Mouse (Mus musculus) limb, embryonic 10.5 days (tissue): ENCODE measurements around the gene Cacna1e. TPM values are rescaled to one million over a fixed set of nuclear protein-coding genes. Genes with fewer than 3 reads are reported as not detected.

Source experiments
- DNase-seq: peaks from one replicate; pipeline ENCODE4 v3.0.0-alpha.2; 2017; ENCODE audit warnings: low spot score
- H3K27ac ChIP-seq: fragments of 300-500 bp; sonication (generic); 2 replicates; pipeline ENCODE4 v1.5.1; 2016; ENCODE audit warnings: mild to moderate bottlenecking
- H3K27me3 ChIP-seq: fragments of 300-500 bp; sonication (generic); 2 replicates; pipeline ENCODE4 v1.6.1; 2016; ENCODE audit warnings: low read depth, mild to moderate bottlenecking; ENCODE audit not compliant: poor library complexity, severe bottlenecking
- H3K36me3 ChIP-seq: fragments of 300-500 bp; sonication (generic); 2 replicates; pipeline ENCODE4 v1.6.1; 2016; ENCODE audit warnings: mild to moderate bottlenecking, moderate library complexity
- H3K4me1 ChIP-seq: fragments of 300-500 bp; sonication (generic); 2 replicates; pipeline ENCODE4 v1.6.1; 2016
- H3K4me3 ChIP-seq: fragments of 300-500 bp; sonication (generic); 2 replicates; pipeline ENCODE4 v1.5.1; 2016; ENCODE audit warnings: mild to moderate bottlenecking, moderate library complexity
- H3K9me3 ChIP-seq: fragments of 300-500 bp; sonication (generic); replicated peaks from 2 replicates; pipeline ENCODE4 v1.6.1; 2016; ENCODE audit warnings: mild to moderate bottlenecking
- WGBS: fragments of 180-500 bp; shearing (Covaris S2); methylation state at CpG from one replicate; pipeline ENCODE4 v1.1.7; 2016; 5-methylcytosine and 5-hydroxymethylcytosine counted together
- polyA plus RNA-seq: library from polyadenylated mRNA; unstranded; fragments of >200 nt; fragmentation: Nextera tagmentation; extraction: Ambion mirVana; gene quantifications from 2 replicates; pipeline ENCODE4 v1.2.1, GENCODE M21; 2016

Cacna1e gene
- polyA plus RNA-seq, 1 experiment from 2014 or later = 0.06 TPM

GRCm38 (mm10) chr1:154474156-154474555 lies 410.1 kb downstream of the Cacna1e start:
- 81% methylated on average over 4 of the region's 4 CpGs for WGBS
- no peak overlapping the region for H3K27ac ChIP-seq
- H3K4me3 ChIP-seq = no peak overlapping the region
- H3K36me3 ChIP-seq = no peaks in the 10 kb centered on the region
- no peaks in the 10 kb centered on the region for H3K4me1 ChIP-seq
- H3K9me3 ChIP-seq = no peaks in the 10 kb centered on the region
- no peaks in the 10 kb centered on the region for H3K27me3 ChIP-seq
- no peak for DNase-seq

- H3K4me3 ChIP-seq = no peak overlapping the region
- H3K4me1 ChIP-seq = no peaks in the 10 kb centered on the region
- DNase-seq = no peak
- no peaks in the 10 kb centered on the region for H3K27me3 ChIP-seq
- H3K9me3 ChIP-seq = no peaks in the 10 kb centered on the region
- no peaks in the 10 kb centered on the region for H3K36me3 ChIP-seq
- 92% methylated on average over 3 of the region's 3 CpGs for WGBS
- no peak overlapping the region for H3K27ac ChIP-seq
Measured at GRCm38 (mm10) chr1:154467265-154467664, 417.0 kb downstream of the Cacna1e start.

- no peak overlapping the region for H3K4me3 ChIP-seq
- H3K36me3 ChIP-seq = no peaks in the 10 kb centered on the region
- no peak overlapping the region for H3K27ac ChIP-seq
- DNase-seq = no peak
- H3K4me1 ChIP-seq = no peaks in the 10 kb centered on the region
- no peaks in the 10 kb centered on the region for H3K27me3 ChIP-seq
- no peaks in the 10 kb centered on the region for H3K9me3 ChIP-seq
- WGBS = 80% methylated on average over 5 of the region's 5 CpGs
Measured at GRCm38 (mm10) chr1:154461521-154461920, 422.8 kb downstream of the Cacna1e start.

GRCm38 (mm10) chr1:154460067-154460466 lies 424.2 kb downstream of the Cacna1e start:
- H3K9me3 ChIP-seq = no peaks in the 10 kb centered on the region
- no peak for DNase-seq
- no peaks in the 10 kb centered on the region for H3K36me3 ChIP-seq
- no peaks in the 10 kb centered on the region for H3K4me1 ChIP-seq
- H3K4me3 ChIP-seq = no peak overlapping the region
- H3K27me3 ChIP-seq = no peaks in the 10 kb centered on the region
- 93% methylated on average over 7 of the region's 7 CpGs for WGBS
- no peak overlapping the region for H3K27ac ChIP-seq

- H3K4me3 ChIP-seq = no peak overlapping the region
- H3K9me3 ChIP-seq = no peaks in the 10 kb centered on the region
- H3K27me3 ChIP-seq = no peaks in the 10 kb centered on the region
- DNase-seq = no peak
- WGBS = 92% methylated on average over 2 of the region's 2 CpGs
- H3K36me3 ChIP-seq = no peaks in the 10 kb centered on the region
- no peaks in the 10 kb centered on the region for H3K4me1 ChIP-seq
- H3K27ac ChIP-seq = no peak overlapping the region
Measured at GRCm38 (mm10) chr1:154458601-154459000, 425.7 kb downstream of the Cacna1e start.

GRCm38 (mm10) chr1:154450799-154451198 lies 433.5 kb downstream of the Cacna1e start:
- Histone ChIP-seq H3K9me3 (no peaks in the 10 kb centered on the region), H3K27me3 (no peaks in the 10 kb centered on the region), H3K36me3 (no peaks in the 10 kb centered on the region), H3K4me1 (no peaks in the 10 kb centered on the region), H3K4me3 (no peak overlapping the region), H3K27ac (no peak overlapping the region)
- DNase-seq = no peak
- 88% methylated on average over 3 of the region's 3 CpGs for whole genome bisulfite sequencing

GRCm38 (mm10) chr1:154446456-154446855 lies 437.8 kb downstream of the Cacna1e start:
- H3K4me1 ChIP-seq = no peaks in the 10 kb centered on the region
- no peaks in the 10 kb centered on the region for H3K36me3 ChIP-seq
- WGBS = 82% methylated on average over 3 of the region's 3 CpGs
- no peak for DNase-seq
- H3K9me3 ChIP-seq = no peaks in the 10 kb centered on the region
- no peaks in the 10 kb centered on the region for H3K27me3 ChIP-seq
- H3K27ac ChIP-seq = no peak overlapping the region
- H3K4me3 ChIP-seq = no peak overlapping the region

GRCm38 (mm10) chr1:154433520-154433919 lies 450.8 kb downstream of the Cacna1e start:
- Histone ChIP-seq H3K36me3 (no peaks in the 10 kb centered on the region), H3K27me3 (no peaks in the 10 kb centered on the region), H3K9me3 (no peaks in the 10 kb centered on the region), H3K4me1 (no peaks in the 10 kb centered on the region), H3K27ac (no peak overlapping the region), H3K4me3 (no peak overlapping the region)
- 91% methylated on average over 1 of the region's 1 CpGs for WGBS
- no peak for DNase-seq

- no peaks in the 10 kb centered on the region for H3K9me3 ChIP-seq
- H3K27me3 ChIP-seq = no peaks in the 10 kb centered on the region
- DNase-seq = no peak
- H3K36me3 ChIP-seq = no peaks in the 10 kb centered on the region
- H3K4me1 ChIP-seq = no peaks in the 10 kb centered on the region
- no peak overlapping the region for H3K27ac ChIP-seq
- H3K4me3 ChIP-seq = no peak overlapping the region
- WGBS = 80% methylated on average over 1 of the region's 1 CpGs
Measured at GRCm38 (mm10) chr1:154433112-154433511, 451.2 kb downstream of the Cacna1e start.

- H3K27ac ChIP-seq = no peak overlapping the region
- H3K27me3 ChIP-seq = no peaks in the 10 kb centered on the region
- WGBS = 89% methylated on average over 7 of the region's 7 CpGs
- no peak for DNase-seq
- no peaks in the 10 kb centered on the region for H3K4me1 ChIP-seq
- H3K9me3 ChIP-seq = no peaks in the 10 kb centered on the region
- no peak overlapping the region for H3K4me3 ChIP-seq
- H3K36me3 ChIP-seq = no peaks in the 10 kb centered on the region
Measured at GRCm38 (mm10) chr1:154428276-154428675, 456.0 kb downstream of the Cacna1e start.

- 75% methylated on average over 5 of the region's 5 CpGs for WGBS
Measured at GRCm38 (mm10) chr1:154418278-154418677, 466.0 kb downstream of the Cacna1e start.

GRCm38 (mm10) chr1:154416384-154417155 lies 467.7 kb downstream of the Cacna1e start:
- H3K36me3 ChIP-seq = no peaks in the 10 kb centered on the region
- WGBS = 68% methylated on average over 20 of the region's 20 CpGs
- no peaks in the 10 kb centered on the region for H3K9me3 ChIP-seq
- H3K4me1 ChIP-seq = peaks cover 12% of the 10 kb centered on the region
- no peak for DNase-seq
- no peaks in the 10 kb centered on the region for H3K27me3 ChIP-seq
- 0 out of 2 replicates have a peak overlapping the region, but pooled peaks have one; percentile 16 for H3K27ac ChIP-seq
- H3K4me3 ChIP-seq = no peak overlapping the region

More at GRCm38 (mm10) chr1:154418278-154418677, 466.0 kb downstream of the Cacna1e start:
- Histone ChIP-seq H3K27ac (no peak overlapping the region), H3K27me3 (no peaks in the 10 kb centered on the region), H3K9me3 (no peaks in the 10 kb centered on the region), H3K4me3 (no peak overlapping the region), H3K36me3 (no peaks in the 10 kb centered on the region), H3K4me1 (peaks cover 12% of the 10 kb centered on the region)
- DNase-seq = no peak

- Histone ChIP-seq H3K27me3 (no peaks in the 10 kb centered on the region), H3K36me3 (no peaks in the 10 kb centered on the region), H3K9me3 (no peaks in the 10 kb centered on the region), H3K27ac (0 out of 2 replicates have a peak overlapping the region, but pooled peaks have one; percentile 16), H3K4me1 (peaks cover 12% of the 10 kb centered on the region), H3K4me3 (no peak overlapping the region)
- no peak for DNase-seq
- WGBS = 84% methylated on average over 10 of the region's 10 CpGs
Measured at GRCm38 (mm10) chr1:154415826-154416225, 468.5 kb downstream of the Cacna1e start.
